Mouse (Mus musculus): ENCODE data around the gene Xntrpc. TPM values are rescaled to one million over a fixed set of nuclear protein-coding genes. Genes with fewer than 3 reads are reported as not detected.

Gene Xntrpc
- total RNA-seq, 2 experiments from 2014 or later, result 0.61 to 0.84 TPM

GRCm38 (mm10) chr7:102078517-102078916, 13.0 kb downstream of the Xntrpc start:
- peak; percentile 22 to 51 for DNase-seq
- intact Hi-C loops (cut with DNase I), result loop anchor here (2.0 kb wide), 2 partner anchors 160 to 426 kb away; no protein-coding TSS in a partner anchor

DNA sequence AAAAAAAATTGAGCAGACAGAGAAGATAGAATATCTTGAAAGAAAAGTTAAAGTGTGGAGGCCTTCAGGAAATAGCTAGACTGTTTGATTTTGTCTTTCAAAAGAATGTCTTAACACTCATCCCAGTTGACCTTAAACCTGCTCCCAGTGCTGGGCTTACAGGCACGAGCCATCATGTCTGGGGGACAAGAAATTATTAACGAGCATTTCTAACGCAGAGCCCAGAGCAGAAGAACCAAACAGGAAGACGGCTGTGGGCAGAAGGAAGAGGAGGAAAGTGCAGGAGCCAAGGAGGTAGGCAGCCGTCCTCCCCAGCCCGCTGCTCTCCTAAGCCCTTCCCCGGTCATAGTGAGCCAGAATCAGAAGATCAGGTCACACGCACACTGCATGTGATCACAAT, 14.8 kb downstream of the Xntrpc start:
- intact Hi-C loops (cut with DNase I), result no loop called here
- DNase-seq, result no peak

DNA sequence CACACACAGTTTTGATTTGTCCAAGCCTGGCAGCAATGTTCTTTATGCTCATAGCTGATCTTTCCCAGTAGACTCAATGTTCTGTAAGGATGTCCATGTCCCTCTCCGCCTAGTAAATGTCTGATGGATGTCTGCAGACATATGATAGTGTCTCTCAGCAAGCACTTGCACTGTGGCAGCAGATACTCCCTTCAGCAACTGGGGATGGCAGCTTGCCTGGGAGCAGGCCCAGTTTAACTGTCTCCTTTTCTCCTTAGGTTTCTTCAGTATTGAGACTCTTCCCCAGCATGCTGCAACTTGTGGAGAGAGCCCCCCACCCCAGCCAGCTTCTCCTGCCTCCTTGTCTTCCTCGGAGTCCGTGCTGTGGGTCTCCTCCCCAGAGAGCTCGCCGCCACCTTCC, 16.3 kb downstream of the Xntrpc start:
- intact Hi-C loops (cut with DNase I), result no loop called here
- DNase-seq, result no peak

GRCm38 (mm10) chr7:102082816-102083215, 17.3 kb downstream of the Xntrpc start, which contains the start of gene Trpc2:
Gene Trpc2 (plus strand): TSS chr7:102083116.
- DNase-seq, result no peak
- intact Hi-C loops (cut with DNase I), result no loop called here

GRCm38 (mm10) chr7:102084041-102084696, 18.7 kb downstream of the Xntrpc start:
- DNase-seq, result no peak
- intact Hi-C loops (cut with DNase I), result no loop called here

DNA sequence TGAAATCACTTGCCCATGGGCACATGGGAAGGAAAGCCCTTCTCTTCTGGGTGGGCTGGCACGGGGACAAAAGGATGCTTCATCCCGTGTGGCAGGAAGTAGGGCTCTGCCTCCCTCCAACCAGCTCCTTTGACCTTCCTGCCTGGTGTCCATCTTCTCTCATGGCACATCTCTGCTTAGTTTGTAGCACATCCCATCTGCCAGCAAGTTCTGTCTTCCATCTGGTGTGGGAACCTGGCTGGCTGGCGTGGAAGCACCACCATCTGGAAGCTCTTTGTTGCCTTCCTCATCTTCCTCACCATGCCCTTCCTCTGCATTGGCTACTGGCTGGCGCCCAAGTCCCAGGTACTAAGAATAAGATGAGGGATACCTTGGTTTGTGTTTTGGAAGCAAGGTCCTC, 21.8 kb downstream of the Xntrpc start:
- intact Hi-C loops (cut with DNase I), result no loop called here
- DNase-seq, result no peak

DNA sequence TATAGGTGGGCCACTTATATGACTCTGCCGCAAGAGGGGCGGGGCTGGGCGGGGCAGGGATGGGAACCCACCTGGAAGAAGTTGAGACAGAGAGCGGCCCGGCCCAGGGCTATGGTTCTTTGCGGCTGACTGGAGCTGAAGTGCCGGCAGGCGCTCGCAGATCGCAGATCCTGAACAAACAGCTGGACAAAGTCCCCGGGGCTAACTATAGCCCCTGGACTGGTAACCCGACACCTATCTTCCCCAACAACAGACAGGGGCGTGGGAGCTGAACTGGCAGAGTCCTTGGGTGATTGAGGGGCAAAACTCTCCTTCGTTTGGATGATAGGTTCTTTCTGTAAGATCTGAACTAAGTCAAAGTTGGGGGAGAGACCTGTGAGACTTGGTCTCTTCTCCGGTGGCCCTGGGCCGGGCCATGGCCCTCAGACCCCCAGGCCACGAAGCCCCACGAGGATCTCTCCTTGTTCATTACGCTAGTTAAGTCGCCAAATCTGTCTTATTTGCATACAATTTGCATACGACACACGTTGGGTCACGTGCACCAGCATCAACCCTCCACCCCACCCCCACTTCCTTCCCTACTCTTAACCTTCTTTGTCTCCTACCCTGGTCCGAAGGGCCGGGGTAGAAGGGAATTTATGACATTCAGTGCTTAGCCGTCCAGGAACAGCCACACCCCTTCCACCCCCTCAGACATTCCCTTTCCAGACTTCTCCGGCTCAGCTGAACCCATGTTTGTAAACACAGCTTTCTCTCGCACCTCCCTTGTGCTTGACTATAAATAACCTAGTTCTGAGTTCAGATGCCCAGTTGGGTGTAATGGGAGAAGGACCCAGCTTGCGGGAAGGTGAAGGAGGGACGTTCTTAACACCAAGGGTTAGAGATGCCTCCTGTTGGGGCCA, 34.5 kb downstream of the Xntrpc start:
- intact Hi-C loops (cut with DNase I), result no loop called here
- peak in 1 of 2 experiments; percentile 38 for DNase-seq

DNA sequence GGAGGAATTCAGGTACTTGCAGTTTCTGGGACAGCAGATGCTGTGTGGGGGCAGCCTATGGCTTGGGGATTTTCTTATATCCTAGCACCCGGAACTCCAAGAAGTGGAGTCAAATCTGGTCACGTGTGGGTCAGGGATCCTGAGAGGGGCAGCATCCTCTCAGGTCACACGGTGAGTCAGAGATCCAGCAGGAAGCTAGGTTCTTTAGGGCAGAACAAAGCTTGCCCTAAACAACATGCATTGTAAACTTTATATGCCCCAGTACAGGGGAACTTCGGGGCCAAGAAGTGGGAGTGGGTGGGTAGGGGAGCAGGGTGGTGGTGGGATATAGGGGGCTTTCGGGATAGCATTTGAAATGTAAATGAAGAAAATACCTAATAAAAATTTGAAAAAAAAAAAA, 35.4 kb downstream of the Xntrpc start:
- intact Hi-C loops (cut with DNase I), result no loop called here
- DNase-seq, result no peak

GRCm38 (mm10) chr7:102101487-102101886, 36.0 kb downstream of the Xntrpc start, which contains the start of gene Art1:
Gene Art1 (plus strand): TSS chr7:102101743.
- intact Hi-C loops (cut with DNase I), result no loop called here
- peak in 1 of 2 experiments; percentile 44 for DNase-seq

- intact Hi-C loops (cut with DNase I), result no loop called here
- peak in 1 of 2 experiments; percentile 38 for DNase-seq
Measured at GRCm38 (mm10) chr7:102102241-102102640, 36.7 kb downstream of the Xntrpc start.

DNA sequence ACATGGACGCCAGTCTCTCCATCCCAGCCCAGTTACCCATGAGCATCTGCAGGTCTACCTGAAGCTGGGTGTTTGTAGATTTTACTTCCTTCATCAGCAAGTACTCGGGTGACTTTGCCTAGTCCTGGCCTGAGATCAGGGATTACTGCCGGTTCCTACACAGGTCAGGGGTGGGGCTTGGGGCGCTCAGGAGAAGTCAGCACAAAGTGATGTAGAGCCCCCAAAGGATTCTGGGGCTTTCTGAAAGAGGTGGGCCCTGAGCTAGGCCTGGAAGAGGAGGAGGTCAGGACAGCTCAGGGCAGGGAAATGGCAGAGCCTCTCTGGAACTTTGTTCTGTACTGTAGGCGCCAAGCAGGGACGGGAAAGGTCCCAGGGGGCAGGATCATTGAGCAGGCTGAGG, 37.2 kb downstream of the Xntrpc start:
- no peak for DNase-seq
- intact Hi-C loops (cut with DNase I), result no loop called here

DNA sequence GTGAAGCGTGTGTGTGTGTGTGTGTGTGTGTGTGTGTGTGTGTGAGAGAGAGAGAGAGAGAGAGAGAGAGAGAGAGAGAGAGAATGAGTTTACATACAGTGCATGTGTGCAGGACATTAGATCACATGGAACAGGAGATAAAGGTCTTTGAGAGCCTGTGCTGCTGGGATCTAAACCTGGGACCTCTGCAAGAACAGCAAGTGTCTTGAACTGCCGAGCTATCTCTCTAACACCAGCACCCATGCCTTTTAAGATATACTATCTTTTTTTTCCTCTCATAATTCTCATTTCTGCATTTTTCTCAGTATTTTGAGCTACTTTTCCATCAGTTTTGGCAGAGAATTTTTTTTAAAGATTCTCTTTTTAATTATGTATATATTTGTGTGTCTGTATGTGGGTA, 38.0 kb downstream of the Xntrpc start:
- no peak for DNase-seq
- intact Hi-C loops (cut with DNase I), result no loop called here

GRCm38 (mm10) chr7:102104126-102104525, 38.6 kb downstream of the Xntrpc start:
- intact Hi-C loops (cut with DNase I), result no loop called here
- DNase-seq, result no peak

DNA sequence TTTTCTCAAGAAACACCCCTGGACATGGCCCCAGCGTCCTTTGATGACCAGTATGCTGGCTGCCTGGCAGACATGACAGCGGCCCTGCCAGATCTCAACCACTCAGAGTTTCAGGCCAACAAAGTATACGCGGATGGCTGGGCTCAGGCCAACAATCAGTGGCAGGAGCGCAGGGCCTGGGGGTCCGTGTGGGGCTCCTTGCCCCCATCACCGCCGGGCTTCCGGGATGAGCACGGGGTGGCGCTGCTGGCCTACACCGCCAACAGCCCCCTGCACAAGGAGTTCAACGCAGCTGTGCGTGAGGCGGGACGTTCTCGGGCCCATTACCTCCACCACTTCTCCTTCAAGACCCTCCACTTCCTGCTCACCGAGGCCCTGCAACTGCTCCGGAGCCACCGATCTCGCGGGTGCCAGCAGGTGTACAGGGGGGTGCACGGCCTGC, 41.2 kb downstream of the Xntrpc start:
- peak; percentile 36 to 52 for DNase-seq
- intact Hi-C loops (cut with DNase I), result no loop called here

- DNase-seq, result no peak
- intact Hi-C loops (cut with DNase I), result no loop called here
Measured at GRCm38 (mm10) chr7:102108206-102108605, 42.7 kb downstream of the Xntrpc start.

- intact Hi-C loops (cut with DNase I), result no loop called here
- no peak for DNase-seq
Measured at GRCm38 (mm10) chr7:102109171-102109570, 43.7 kb downstream of the Xntrpc start, which contains the start of gene Art5. Gene Art5 (minus strand): TSS chr7:102109489.

DNA sequence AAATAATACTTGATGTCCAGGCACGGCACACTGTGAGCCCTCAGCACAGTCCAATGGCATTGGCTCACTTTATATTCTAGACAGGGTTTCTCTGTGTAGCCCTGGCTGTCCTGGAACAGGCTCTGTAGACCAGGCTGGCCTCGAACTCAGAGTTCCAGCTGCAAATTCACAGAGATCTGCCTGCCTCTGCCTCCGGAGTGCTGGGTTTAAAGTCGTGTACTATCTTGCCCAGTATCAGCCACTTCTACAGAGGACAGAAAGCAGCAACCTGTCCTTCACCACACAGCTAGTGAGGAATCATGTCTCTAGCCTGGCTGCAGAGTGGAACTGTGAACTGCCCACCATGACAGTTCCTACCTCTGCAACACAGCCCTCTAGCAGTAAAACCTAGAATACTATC, 44.2 kb downstream of the Xntrpc start:
- intact Hi-C loops (cut with DNase I), result no loop called here
- no peak for DNase-seq

DNA sequence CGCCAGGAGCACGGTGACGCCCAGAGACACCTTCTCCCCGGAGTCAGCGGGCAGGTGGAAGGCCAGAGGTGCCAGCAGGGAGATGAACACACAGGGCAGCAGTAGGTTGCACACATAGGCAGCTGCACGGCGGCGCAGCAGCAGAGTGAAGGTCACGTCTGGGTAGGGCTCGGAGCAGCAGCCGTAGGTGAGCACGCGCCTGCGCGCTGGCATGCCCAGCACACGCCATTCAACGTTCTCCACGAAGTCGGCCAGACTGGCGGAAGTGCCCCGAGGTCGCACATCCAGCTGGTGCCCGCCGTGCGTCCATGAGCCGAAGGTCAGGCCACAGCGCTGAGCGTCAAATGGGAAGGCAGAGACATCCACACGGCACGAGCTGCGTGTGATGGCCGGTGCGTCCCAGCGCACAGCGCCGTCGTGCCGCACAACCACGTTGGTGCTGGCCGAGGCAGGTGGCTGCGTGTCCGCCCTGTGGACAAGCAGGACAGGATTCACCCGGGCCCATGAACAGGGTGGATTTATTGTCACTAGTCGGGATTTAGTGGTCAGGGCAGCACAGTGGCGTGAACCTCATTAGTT, 47.7 kb downstream of the Xntrpc start:
- intact Hi-C loops (cut with DNase I), result no loop called here
- no peak for DNase-seq

GRCm38 (mm10) chr7:102116579-102117331, 51.2 kb downstream of the Xntrpc start, which contains the start of gene Chrna10:
Gene Chrna10 (minus strand): TSS chr7:102116828.
- intact Hi-C loops (cut with DNase I), result no loop called here
- DNase-seq, result no peak

DNA sequence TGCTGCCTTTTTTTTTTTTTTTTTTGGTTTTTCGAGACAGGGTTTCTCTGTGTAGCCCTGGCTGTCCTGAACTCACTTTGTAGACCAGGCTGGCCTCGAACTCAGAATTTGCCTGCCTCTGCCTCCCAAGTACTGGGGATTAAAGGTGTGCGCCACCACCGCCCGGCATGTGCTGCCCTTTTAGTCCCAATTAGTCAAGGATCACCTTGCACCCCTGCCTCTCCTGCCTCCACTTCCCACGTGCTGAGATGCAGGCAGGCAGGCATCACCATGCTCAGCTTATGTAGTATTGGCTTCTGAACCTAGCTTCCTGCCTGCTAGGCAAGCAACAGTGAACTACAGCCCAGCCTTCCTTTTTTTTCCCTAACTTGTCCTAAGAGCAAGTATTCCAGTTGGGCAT, 51.9 kb downstream of the Xntrpc start:
- intact Hi-C loops (cut with DNase I), result no loop called here
- DNase-seq, result no peak
